Mouse (Mus musculus) MEL (cell line): ENCODE results near the gene Cracr2a. TPM values are rescaled to one million over a fixed set of nuclear protein-coding genes. Genes with fewer than 3 reads are reported as not detected.

Experiments
- DNase-seq: peaks from one replicate; pipeline ENCODE4 v3.0.0; 2011; ENCODE audit warnings: low read depth, low spot score
- H3K27ac ChIP-seq: 2 replicates; pipeline ENCODE4 v1.5.1; 2012; ENCODE audit warnings: low read depth, mild to moderate bottlenecking, control low read depth, low read length, moderate library complexity; ENCODE audit not compliant: control insufficient read depth
- H3K27me3 ChIP-seq, 2 experiments: fragments of 150-350 bp in 1 of 2; sonication (generic) in 1 of 2; 2 replicates each; pipeline ENCODE4 v1.6.1; 2012; ENCODE audit warnings: low read length in 2 of 2, mild to moderate bottlenecking in 2 of 2, improper control_type of control experiment in 1 of 2, moderate library complexity in 1 of 2; ENCODE audit not compliant: insufficient read depth in 2 of 2, control insufficient read depth in 1 of 2
- H3K36me3 ChIP-seq, 2 experiments: 2 replicates each; pipeline ENCODE4 v1.6.1; 2012 to 2014; ENCODE audit warnings: low read length in 2 of 2, improper control_type of control experiment in 1 of 2, inconsistent platforms in 1 of 2, mild to moderate bottlenecking in 1 of 2; ENCODE audit not compliant: insufficient read depth in 2 of 2, control insufficient read depth in 1 of 2
- H3K4me1 ChIP-seq, 2 experiments: fragments of 150-350 bp in 1 of 2; sonication (generic) in 1 of 2; 2 replicates each; pipeline ENCODE4 v1.6.1; 2012; ENCODE audit warnings: low read length in 2 of 2, improper control_type of control experiment in 1 of 2, mild to moderate bottlenecking in 1 of 2; ENCODE audit not compliant: insufficient read depth in 2 of 2, control insufficient read depth in 1 of 2
- H3K4me3 ChIP-seq, 2 experiments: fragments of 150-350 bp in 1 of 2; sonication (generic) in 1 of 2; 2 replicates each; pipeline ENCODE4 v1.5.1; 2012; ENCODE audit warnings: low read depth in 2 of 2, low read length in 2 of 2, mild to moderate bottlenecking in 2 of 2, moderate library complexity in 2 of 2, control low read depth in 1 of 2, improper control_type of control experiment in 1 of 2; ENCODE audit not compliant: control insufficient read depth in 1 of 2, insufficient read depth in 1 of 2
- H3K79me2 ChIP-seq: 2 replicates; pipeline ENCODE4 v1.6.1; 2012; ENCODE audit warnings: mild to moderate bottlenecking, low read length, moderate library complexity; ENCODE audit not compliant: control insufficient read depth, poor library complexity, insufficient read depth
- H3K9ac ChIP-seq: 2 replicates; pipeline ENCODE4 v1.6.1; 2012; ENCODE audit warnings: low read depth, mild to moderate bottlenecking, control low read depth, low read length, moderate library complexity; ENCODE audit not compliant: control insufficient read depth, poor library complexity, severe bottlenecking
- H3K9me3 ChIP-seq: fragments of 150-350 bp; sonication (generic); replicated peaks from 2 replicates; pipeline ENCODE4 v1.6.1; 2012; ENCODE audit warnings: mild to moderate bottlenecking, low read length, improper control_type of control experiment, moderate library complexity; ENCODE audit not compliant: insufficient read depth
- CHD1 ChIP-seq: IDR thresholded peaks from 2 replicates; pipeline ENCODE4 v1.6.1; 2012; ENCODE audit warnings: low read depth, mild to moderate bottlenecking, inconsistent platforms, low read length, improper control_type of control experiment
- EP300 ChIP-seq, 2 experiments: IDR thresholded peaks; 2 replicates each; pipeline ENCODE4 v1.6.1; 2011; ENCODE audit warnings: improper control_type of control experiment in 2 of 2, low read length in 2 of 2, low read depth in 1 of 2, mild to moderate bottlenecking in 1 of 2
- ETS1 ChIP-seq: IDR thresholded peaks from 2 replicates; pipeline ENCODE4 v1.6.1; 2012; ENCODE audit warnings: low read depth, mild to moderate bottlenecking, inconsistent platforms, low read length, improper control_type of control experiment, moderate library complexity
- GABPA ChIP-seq: IDR thresholded peaks from 2 replicates; pipeline ENCODE4 v1.6.1; 2012; ENCODE audit warnings: low read depth, mild to moderate bottlenecking, inconsistent platforms, low read length, improper control_type of control experiment, moderate library complexity
- HCFC1 ChIP-seq: IDR thresholded peaks from 2 replicates; pipeline ENCODE4 v1.6.1; 2012; ENCODE audit warnings: low read depth, mild to moderate bottlenecking, inconsistent platforms, low read length, improper control_type of control experiment, moderate library complexity
- KAT2A ChIP-seq: conservative IDR thresholded peaks from 2 replicates; pipeline ENCODE4 v1.6.1; 2012; ENCODE audit warnings: low read depth, low read length, improper control_type of control experiment, inconsistent platforms
- MAFK ChIP-seq: IDR thresholded peaks from 2 replicates; pipeline ENCODE4 v1.6.1; 2011; ENCODE audit warnings: low read depth, mild to moderate bottlenecking, low read length, improper control_type of control experiment, borderline replicate concordance
- MXI1 ChIP-seq: IDR thresholded peaks from 2 replicates; pipeline ENCODE4 v1.6.1; 2011; ENCODE audit warnings: mild to moderate bottlenecking, low read depth, low read length, improper control_type of control experiment
- MYB ChIP-seq: IDR thresholded peaks from 2 replicates; pipeline ENCODE4 v1.6.1; 2011; ENCODE audit warnings: mild to moderate bottlenecking, low read depth, low read length, improper control_type of control experiment
- MYC ChIP-seq: IDR thresholded peaks from 2 replicates; pipeline ENCODE4 v1.6.1; 2011; ENCODE audit warnings: low read depth, mild to moderate bottlenecking, low read length, improper control_type of control experiment, moderate library complexity
- NRF1 ChIP-seq: IDR thresholded peaks from 2 replicates; pipeline ENCODE4 v1.6.1; 2014; ENCODE audit warnings: low read depth, mild to moderate bottlenecking, inconsistent platforms, low read length, improper control_type of control experiment, moderate library complexity; ENCODE audit not compliant: poor library complexity, insufficient read depth, severe bottlenecking
- POLR2A ChIP-seq, 2 experiments: IDR thresholded peaks; 2 replicates each; pipeline ENCODE4 v1.6.1; 2011 to 2012; ENCODE audit warnings: low read length in 2 of 2, mild to moderate bottlenecking in 2 of 2, control low read depth in 1 of 2, improper control_type of control experiment in 1 of 2, low read depth in 1 of 2, moderate library complexity in 1 of 2; ENCODE audit not compliant: control insufficient read depth in 1 of 2, insufficient read depth in 1 of 2, poor library complexity in 1 of 2
- POLR2AphosphoS5 ChIP-seq: IDR thresholded peaks from 2 replicates; pipeline ENCODE4 v1.6.1; 2012; ENCODE audit warnings: low read depth, borderline replicate concordance, mild to moderate bottlenecking, inconsistent platforms, low read length, moderate library complexity, mixed read lengths
- RCOR1 ChIP-seq: IDR thresholded peaks from 2 replicates; pipeline ENCODE4 v1.6.1; 2012; ENCODE audit warnings: low read depth, mild to moderate bottlenecking, inconsistent platforms, low read length, improper control_type of control experiment
- SIN3A ChIP-seq: IDR thresholded peaks from 2 replicates; pipeline ENCODE4 v1.6.1; 2012; ENCODE audit warnings: low read length, improper control_type of control experiment, inconsistent platforms
- SMC3 ChIP-seq: IDR thresholded peaks from 2 replicates; pipeline ENCODE4 v1.6.1; 2011; ENCODE audit warnings: low read depth, low read length, improper control_type of control experiment
- TCF12 ChIP-seq: IDR thresholded peaks from 2 replicates; pipeline ENCODE4 v1.6.1; 2014; ENCODE audit warnings: low read depth, mild to moderate bottlenecking, inconsistent platforms, low read length, improper control_type of control experiment, moderate library complexity
- UBTF ChIP-seq: IDR thresholded peaks from 2 replicates; pipeline ENCODE4 v1.6.1; 2012; ENCODE audit warnings: low read depth, mild to moderate bottlenecking, inconsistent platforms, low read length, improper control_type of control experiment, moderate library complexity, borderline replicate concordance; ENCODE audit not compliant: insufficient read depth
- USF1 ChIP-seq: IDR thresholded peaks from 2 replicates; pipeline ENCODE4 v1.6.1; 2014; ENCODE audit warnings: low read depth, mild to moderate bottlenecking, inconsistent platforms, low read length, improper control_type of control experiment, moderate library complexity
- USF2 ChIP-seq, 2 experiments: IDR thresholded peaks; 2 replicates each; pipeline ENCODE4 v1.6.1; 2011 to 2012; ENCODE audit warnings: improper control_type of control experiment in 2 of 2, low read length in 2 of 2, borderline replicate concordance in 1 of 2, inconsistent platforms in 1 of 2, low read depth in 1 of 2, mild to moderate bottlenecking in 1 of 2; ENCODE audit not compliant: insufficient read depth in 1 of 2
- ZC3H11A ChIP-seq: IDR thresholded peaks from 2 replicates; pipeline ENCODE4 v1.6.1; 2012; ENCODE audit warnings: low read depth, mild to moderate bottlenecking, inconsistent platforms, low read length, improper control_type of control experiment
- ZNF384 ChIP-seq: IDR thresholded peaks from 2 replicates; pipeline ENCODE4 v1.6.1; 2012; ENCODE audit warnings: low read depth, mild to moderate bottlenecking, inconsistent platforms, low read length, improper control_type of control experiment
- polyA plus RNA-seq, 2 experiments: library from polyadenylated mRNA; stranded (reverse) in 1 of 2; unstranded in 1 of 2; fragments of >175 nt in 1 of 2; fragments of >200 nt in 1 of 2; gene quantifications; 2 replicates each; pipeline versions ENCODE4 v1.2.1 to v1.2.4; 2012; ENCODE audit warnings: low replicate concordance in 2 of 2, low read depth in 1 of 2; ENCODE audit not compliant: insufficient read length in 2 of 2, insufficient read depth in 1 of 2, missing spikeins in 1 of 2
- total RNA-seq: library from RNA; depleted of rRNA; stranded (reverse); fragments of 300-350 nt; gene quantifications from 2 replicates; pipeline ENCODE4 v1.2.3, GENCODE M21; 2012

Cracr2a gene
- total and polyA plus RNA-seq, 3 experiments = 2.2 to 3.1 TPM; not detected in 1

GRCm38 (mm10) chr6:127683561-127683960 lies 122.4 kb downstream of the Cracr2a start:
- Histone ChIP-seq H3K36me3 (no peaks in the 10 kb centered on the region), H3K4me3 (no peak overlapping the region), H3K9me3 (no peaks in the 10 kb centered on the region), H3K9ac (no peak overlapping the region), H3K27ac (no peak overlapping the region), H3K4me1 (no peaks in the 10 kb centered on the region), H3K27me3 (no peaks in the 10 kb centered on the region), H3K79me2 (no peaks in the 10 kb centered on the region)
- no peak for DNase-seq
- TF ChIP-seq CHD1 (no peak), SIN3A (no peak), MAFK (no peak), ETS1 (no peak), MXI1 (no peak), USF2 (IDR thresholded peaks at IDR 0.05; ENCODE audit: borderline replicate concordance in 1 of 2, insufficient read depth in 1 of 2, low read depth in 1 of 2, low read length in 2 of 2) (no peak), EP300 (IDR thresholded peaks at IDR 0.05; ENCODE audit: low read depth in 1 of 2, low read length in 2 of 2) (no peak), USF1 (no peak), RCOR1 (no peak), MYC (no peak), HCFC1 (no peak)

- no peaks in the 10 kb centered on the region for H3K79me2 ChIP-seq
- H3K27me3 ChIP-seq = no peaks in the 10 kb centered on the region
These were observed 123.8 kb downstream of the Cracr2a start for GRCm38 (mm10) chr6:127684981-127685380.

More at GRCm38 (mm10) chr6:127684981-127685380, 123.8 kb downstream of the Cracr2a start:
- Histone ChIP-seq H3K4me1 (no peaks in the 10 kb centered on the region), H3K9ac (no peak overlapping the region), H3K9me3 (no peaks in the 10 kb centered on the region), H3K27ac (no peak overlapping the region), H3K36me3 (no peaks in the 10 kb centered on the region), H3K4me3 (no peak overlapping the region)
- no peak for TF ChIP-seq CHD1
- no peak for TF ChIP-seq MYB
- TF ChIP-seq NRF1 = no peak
- TF ChIP-seq GABPA = no peak
- no peak for TF ChIP-seq POLR2AphosphoS5
- no peak for TF ChIP-seq MAFK
- no peak for TF ChIP-seq ZNF384
- no peak for TF ChIP-seq ZC3H11A
- TF ChIP-seq POLR2A (IDR thresholded peaks at IDR 0.05; ENCODE audit: control insufficient read depth in 1 of 2, insufficient read depth in 1 of 2, low read depth in 1 of 2, low read length in 2 of 2, poor library complexity in 1 of 2) = no peak
- TF ChIP-seq TCF12 = no peak
- no peak for TF ChIP-seq KAT2A
- no peak for TF ChIP-seq SMC3
- no peak for TF ChIP-seq EP300 (IDR thresholded peaks at IDR 0.05; ENCODE audit: low read depth in 1 of 2, low read length in 2 of 2)
- TF ChIP-seq RCOR1 = no peak
- TF ChIP-seq UBTF = no peak
- no peak for DNase-seq
